Mouse (Mus musculus) left cerebral cortex, postnatal 36 days (tissue): Measurements from ENCODE around the gene Trp53bp2. TPM values are rescaled to one million over a fixed set of nuclear protein-coding genes. Genes with fewer than 3 reads are reported as not detected.

Experiments used
- DNase-seq, 2 experiments: peaks; one replicate each; pipeline ENCODE4 v3.0.0; 2021 to 2022; ENCODE audit warnings: low spot score in 2 of 2, mixed read lengths in 1 of 2
- intact Hi-C: fragments of 180-260 bp; cut with DNase I; formaldehyde crosslinking; loops from one replicate; pipeline ENCODE4 v1.15.1; 2025
- total RNA-seq, 2 experiments: library from RNA; stranded (reverse); gene quantifications; 2 replicates each; pipeline ENCODE4 v1.2.3; 2021

Gene Trp53bp2
- total RNA-seq, 2 experiments from 2014 or later: 21.9 to 23.4 TPM

DNA sequence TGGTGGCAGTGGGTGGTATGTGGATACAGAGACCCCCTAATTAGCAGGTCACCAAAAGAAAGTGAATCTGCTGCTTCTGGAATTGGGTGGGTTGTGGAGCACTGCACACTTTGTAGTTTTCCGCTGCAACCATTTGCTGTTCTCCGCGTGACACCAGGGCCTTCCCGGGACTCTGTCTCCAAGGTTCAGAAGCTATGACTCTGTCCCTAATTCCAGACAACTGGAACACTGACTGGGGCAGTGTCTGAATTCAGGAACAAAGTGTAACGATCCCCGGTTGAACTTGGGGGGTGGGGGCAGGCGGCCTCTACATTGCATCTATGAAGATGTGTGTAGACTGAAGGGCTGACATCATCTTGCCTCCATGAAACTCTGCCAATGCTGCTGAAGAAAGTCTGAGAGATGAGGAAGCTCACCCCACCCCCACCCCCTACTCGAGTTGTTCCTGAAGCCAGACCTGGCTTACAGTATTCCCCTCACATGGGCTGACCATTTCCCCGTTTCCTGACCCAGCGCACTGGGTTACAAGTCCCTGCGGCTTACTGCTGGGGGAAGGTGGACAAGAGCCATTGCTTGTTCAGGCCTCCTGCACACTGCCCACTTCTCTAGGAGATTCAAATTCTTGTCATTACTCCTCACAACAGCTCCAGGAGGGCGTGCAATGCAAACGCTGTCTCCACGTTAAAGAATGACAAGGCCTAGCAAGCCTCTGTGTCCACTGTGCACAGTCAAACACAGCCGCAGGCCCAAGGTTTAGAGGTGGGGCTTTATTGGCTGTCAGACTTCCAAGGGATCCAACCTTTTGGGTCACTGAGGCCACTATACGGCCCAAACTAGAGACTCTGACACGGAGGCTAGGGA lies 85.5 kb downstream of the Trp53bp2 start:
- intact Hi-C loops: no loop called here
- no peak for DNase-seq

DNA sequence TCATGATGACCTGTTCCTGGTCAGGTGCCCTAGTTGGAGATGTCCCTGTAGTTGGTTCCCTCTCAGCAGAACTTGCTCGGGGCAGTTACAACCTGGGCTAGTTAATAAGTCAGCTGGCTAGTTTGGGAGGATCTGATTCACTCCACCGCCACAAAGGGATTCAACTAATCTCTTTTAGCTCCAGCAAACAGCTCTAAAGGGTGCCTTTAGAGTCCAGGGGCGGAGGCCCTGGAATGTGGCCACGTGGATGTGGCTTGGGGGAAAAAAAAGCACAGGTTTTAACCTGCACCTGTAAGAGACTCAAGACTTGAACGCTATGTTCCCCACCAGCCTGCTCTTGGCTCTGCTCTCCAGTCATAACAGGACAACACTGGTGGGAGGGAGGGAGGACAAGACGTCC lies 87.7 kb downstream of the Trp53bp2 start:
- no peak for DNase-seq
- intact Hi-C loops: no loop called here

DNA sequence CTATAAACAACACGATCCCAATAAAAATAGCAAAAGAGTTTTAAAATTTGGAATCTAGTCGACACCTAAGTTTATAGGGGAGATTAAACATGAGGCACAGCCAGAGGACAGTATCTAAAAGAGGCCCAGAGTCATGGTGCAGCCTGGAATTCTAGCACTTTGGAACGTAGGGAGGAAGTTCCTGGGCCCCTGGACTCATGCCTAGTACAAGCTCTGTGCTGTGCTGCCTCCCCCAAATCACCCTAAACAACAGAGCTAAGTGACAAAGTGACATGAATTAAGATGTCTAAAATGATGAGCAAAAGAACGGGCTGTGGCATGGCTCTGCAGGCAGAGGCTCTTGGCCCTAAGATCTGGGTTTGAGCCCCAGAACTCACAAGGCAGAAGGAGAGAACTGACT lies 88.8 kb downstream of the Trp53bp2 start:
- no peak for DNase-seq
- intact Hi-C loops: no loop called here

DNA sequence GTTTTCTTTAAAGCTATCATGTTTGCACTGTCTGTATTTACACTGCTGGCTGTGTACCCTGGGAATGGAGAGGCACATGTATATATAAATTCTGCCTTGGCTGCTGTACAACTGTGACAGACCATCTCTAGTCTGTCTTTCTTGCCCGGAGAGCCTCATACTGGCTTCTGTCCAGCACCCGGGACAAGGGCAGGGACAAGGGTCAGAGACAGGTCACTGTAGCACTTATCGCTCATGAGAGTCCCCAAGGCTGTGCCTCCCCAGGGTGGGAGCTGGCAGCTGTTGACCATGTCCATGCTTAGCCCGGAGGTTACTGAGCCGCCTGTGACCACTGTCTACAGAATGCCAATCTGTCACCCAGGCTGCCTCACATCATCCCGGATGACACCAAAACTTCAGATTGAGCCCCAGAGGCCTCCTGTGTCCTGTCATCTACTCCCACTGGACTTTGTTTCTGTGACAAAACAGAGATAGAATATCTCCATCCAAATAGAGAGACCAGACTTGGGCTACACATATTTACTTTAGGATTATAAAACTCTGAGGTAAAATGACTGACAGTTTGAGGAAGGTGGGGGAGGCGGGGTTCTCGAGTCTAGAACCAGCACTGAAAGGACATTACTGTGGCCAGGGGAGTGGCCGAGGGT lies 90.6 kb downstream of the Trp53bp2 start:
- intact Hi-C loops: no loop called here

DNA sequence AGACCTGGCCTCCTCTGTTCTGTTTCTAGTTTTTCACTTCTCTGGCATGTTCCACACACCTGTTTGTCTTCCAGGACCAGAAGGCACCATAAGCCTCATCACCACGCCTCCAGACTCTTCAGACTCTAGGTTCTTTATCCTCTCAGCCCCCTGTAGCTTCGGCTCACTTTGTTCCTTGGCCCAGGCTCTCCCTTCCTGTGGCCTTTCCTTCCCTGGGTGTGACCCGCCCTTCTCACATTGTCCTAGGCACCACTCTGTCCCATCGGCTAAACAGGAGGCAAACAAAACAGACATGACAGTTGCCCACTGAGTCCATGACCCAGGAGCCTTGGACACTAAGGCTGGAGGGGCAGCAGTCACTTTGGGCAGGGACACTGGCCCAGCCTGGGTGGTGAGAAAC lies 91.3 kb downstream of the Trp53bp2 start:
- intact Hi-C loops: no loop called here
- DNase-seq: no peak

More for the DNA sequence above, 90.6 kb downstream of the Trp53bp2 start:
- DNase-seq: no peak

DNA sequence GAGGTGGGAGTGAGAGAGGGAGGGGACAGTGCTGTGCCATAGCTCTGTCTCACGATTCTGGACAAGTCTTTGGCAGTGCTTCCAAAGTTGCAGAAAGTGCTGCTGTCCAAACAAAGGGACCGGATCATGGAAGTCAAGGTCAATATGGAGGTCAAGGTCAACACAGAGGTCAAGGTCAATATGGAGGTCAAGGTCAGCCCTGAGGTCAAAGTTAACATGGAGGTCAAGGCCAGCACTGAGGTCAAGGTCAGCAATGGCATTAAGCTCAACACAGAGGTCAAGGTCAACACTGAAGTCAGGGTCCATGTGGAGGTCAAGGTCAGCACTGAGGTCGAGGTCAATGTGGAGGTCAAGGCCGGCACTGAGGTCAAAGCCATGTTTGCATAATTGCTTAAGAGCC lies 91.9 kb downstream of the Trp53bp2 start:
- intact Hi-C loops: no loop called here
- DNase-seq: no peak

DNA sequence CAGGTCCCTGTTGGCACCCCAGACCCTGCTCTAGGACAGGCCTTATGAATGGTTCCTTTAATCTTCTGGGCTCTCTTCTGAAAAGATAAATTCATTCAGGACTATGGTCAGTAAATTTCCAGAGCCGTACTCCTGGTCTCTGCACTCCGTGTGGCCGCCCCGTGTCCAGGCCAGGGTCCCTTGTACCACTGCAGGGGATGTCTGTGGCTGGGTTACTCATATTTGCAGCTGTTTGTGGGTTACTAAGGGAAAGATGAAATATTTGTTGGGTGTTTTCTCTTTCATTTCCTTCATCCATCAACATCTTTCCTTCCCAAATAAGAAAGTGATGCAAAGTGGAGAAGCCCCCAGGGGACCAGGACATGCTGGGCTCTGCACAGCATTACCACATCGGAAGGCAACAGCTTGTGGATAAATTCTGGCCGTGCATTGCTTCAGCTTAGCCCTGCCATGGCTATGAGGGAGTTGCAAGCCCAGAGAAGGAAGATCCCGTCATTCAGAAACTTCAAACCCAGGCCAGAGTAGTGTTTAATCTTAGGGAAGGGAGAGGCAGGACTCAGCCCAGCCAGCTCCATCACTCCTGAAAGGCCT lies 92.9 kb downstream of the Trp53bp2 start:
- intact Hi-C loops: no loop called here
- no peak for DNase-seq

DNA sequence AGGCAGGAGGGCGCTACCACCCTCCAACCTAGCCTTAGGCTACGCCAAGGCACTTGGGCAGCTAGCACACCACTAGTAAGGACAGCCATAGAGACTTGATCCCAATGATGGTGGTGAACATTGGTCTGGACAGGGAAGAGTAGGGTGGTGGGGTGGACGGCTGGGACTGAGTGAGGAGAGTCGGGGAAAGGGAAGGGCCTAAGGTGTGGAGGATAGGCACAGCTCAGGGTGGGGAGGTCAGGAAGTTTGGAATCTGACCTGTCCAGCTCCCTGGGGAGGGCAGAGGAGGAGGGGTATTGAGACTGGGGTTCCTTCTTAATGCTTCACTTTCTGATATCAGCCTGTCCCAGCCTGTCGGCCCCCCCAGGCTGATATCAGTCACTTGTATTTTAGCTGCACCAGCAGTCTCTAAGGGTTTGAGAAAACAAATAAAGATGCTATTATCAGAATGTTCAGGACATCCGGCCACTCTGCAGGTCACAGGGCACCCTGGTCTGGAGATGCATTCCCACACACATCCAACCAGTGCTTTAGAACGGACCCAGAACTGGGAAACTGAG lies 93.6 kb downstream of the Trp53bp2 start:
- intact Hi-C loops: no loop called here
- no peak for DNase-seq

DNA sequence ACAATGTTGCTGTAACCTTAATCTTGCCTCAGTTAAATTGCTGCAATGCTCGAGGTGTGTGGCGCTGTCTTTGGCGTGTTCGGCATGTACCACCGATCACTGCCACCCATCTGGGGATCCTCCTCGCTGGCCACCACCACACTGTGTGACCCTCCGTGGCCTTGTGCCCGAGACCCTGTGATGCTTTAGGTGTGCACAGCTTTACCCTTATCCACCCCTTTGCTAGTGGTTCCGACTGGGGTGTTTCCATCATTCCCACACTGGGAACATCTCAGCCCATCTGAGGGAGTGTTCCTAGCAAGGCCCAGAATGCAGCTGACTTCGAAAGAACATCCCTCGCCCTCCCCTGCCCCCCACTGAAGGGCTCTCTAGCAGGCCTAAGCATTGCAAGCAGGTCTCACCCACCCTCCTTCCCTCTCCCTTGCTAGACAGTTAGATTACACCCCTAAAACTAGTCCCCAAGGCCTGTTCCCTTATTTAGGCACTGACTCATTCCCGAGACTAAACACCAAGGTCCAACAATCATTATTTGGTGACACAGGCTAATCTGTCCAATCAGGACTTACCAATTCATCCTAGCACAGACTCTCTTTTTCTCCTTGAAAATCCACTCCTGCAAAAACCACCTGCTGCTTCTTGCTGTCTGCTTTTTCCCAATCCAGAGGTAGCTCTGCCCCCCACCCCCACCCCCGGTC lies 94.4 kb downstream of the Trp53bp2 start:
- intact Hi-C loops: no loop called here
- DNase-seq: no peak

DNA sequence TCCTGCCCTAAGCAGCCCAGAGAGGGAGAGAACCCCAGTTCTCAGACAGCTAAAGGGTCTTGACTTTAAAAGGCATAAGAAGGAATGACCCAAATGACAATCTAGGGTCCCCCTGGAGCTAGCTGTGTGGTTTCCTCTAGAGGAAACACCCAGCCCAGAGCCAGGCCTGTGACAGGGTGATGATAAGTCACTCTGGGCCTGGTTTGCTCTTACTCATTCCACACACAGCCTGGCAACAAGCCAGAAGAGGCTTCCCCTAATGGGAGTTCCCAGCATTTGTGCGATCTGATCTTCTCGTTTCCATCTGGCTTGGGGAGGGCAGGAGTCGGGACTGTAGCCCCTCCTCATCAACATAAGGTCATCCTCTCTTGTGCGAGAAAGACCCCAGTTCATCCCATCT lies 95.3 kb downstream of the Trp53bp2 start:
- no peak for DNase-seq
- intact Hi-C loops: no loop called here

DNA sequence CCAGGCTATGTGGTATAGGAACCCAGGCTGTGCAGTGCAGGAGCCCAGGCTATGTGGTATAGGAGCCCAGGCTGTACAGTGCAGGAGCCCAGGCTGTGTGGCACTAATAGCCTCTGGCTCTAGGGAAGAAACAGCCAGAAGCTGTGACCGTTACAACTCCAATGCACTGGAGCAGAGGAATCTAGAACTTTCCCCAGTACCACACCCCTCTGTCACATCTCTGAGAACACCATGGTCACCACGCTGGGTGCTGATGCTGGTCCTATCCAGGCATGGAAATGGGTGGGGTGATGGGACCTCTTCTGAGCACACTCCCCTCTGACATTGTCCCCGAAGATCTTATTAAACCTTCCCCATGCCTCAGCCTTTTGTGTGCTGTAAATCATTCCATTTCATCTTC lies 96.3 kb downstream of the Trp53bp2 start:
- no peak for DNase-seq
- intact Hi-C loops: no loop called here

DNA sequence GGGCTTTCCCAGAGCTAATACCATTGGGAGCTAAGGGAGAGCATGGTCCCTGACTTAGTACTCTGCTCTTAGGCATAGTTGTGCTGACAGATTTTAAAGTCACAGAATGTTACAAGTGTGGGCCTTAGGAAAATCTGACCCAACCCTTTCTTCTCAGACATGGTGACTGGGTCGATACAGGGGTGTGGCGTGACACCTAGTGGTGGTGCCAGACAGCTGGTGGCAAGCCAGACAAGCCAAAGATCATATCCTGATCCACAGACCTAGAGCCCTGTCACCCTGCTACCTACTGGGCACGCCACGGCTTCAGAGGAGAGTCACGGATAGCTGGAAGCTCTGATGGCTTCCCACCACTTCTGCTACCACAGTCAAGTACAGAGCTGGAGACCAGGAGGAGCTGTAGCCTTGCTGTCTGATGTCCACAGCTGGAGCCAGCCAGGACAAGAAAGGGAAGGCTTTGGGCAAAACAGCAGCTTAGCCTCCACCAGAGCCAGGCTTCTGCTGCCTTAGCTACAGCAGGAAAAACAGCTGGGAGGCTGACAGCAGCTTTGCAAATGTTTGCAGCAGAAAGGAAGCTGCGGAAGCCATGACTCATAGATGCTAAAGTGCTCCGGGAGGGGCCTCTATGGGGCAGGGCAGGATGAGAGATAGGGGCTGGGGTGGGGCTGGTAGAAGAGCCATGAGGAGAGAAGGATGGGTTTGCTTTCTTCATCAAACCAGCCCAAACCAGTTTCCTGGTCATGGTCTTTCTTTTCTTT lies 97.4 kb downstream of the Trp53bp2 start:
- DNase-seq: no peak
- intact Hi-C loops: no loop called here

DNA sequence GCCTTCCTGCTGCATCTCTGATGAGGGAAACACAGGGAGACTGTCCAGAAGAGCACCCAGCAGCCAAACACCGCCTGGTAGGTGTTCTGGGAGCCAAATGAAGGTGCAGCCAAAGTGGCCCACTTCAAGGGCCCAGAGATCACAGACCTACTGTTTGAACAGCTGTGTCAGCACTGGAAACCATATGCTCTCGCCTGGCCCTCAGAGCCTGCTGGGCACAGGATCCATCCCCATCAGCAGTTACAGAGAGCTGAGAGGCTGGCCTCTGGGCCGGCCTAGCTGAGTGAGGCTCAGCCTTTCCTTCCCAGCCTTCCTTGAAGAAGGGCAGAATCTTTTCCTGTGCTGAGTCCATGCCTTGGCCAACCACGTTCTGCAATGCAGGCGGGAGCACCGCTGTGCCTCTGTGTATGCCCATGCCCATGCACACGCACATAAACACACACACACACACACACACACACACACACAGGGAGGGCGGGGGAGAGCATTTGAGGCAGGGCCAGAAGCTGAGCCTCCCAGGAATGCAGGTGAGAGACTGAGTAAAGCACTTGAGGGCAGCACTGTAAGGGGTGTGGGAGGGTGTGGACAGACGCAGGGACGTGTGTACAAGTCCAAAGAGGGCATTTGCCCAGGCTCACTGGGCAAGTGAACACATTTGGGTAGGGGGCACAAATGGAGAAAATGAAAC lies 100.3 kb downstream of the Trp53bp2 start:
- intact Hi-C loops: no loop called here
- DNase-seq: no peak

DNA sequence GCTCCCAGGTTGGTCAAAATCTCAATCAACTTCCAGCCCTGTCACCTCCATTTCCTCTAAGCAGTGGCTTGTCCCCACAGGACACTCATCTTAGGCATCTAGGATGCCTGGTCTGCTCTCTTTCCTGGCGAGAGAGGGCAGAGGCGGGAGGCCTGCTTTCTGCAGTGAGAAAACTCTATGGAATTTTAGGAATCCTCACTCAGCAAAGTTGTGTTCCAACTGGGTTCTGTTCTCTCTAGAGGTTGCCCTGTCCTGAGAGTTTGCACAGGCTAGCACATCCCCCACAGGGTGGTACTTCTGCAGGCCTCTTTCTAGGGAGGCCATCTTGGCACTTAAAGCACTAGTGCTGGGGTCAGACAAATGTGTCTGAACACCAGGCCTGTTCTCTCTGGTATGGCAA lies 102.1 kb downstream of the Trp53bp2 start:
- intact Hi-C loops: no loop called here
- DNase-seq: no peak

DNA sequence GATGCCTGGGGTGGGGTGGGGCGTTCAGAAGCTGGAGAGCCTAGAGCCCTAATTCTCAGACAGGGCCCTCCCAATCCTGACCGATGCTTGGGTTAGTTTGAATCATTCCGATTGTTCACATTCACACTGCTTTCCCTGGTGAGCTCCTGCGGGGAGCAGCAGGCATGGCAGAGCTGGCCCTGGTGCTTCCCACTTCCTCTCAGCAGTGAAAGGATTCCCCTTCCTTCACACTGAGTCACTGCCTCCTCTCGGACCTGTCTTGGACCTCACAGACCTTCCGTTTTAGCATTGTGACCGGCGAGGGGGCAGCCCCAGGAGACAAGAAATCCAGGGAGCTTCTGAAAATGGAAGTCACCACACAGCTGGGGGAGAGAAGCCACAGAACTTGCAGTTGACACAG lies 102.8 kb downstream of the Trp53bp2 start:
- DNase-seq: no peak
- intact Hi-C loops: no loop called here
